Mouse (Mus musculus) heart, postnatal 10 days (tissue): ENCODE measurements around the gene Noct. TPM values are rescaled to one million over a fixed set of nuclear protein-coding genes. Genes with fewer than 3 reads are reported as not detected.
A peak's percentile ranks its signal among the peaks of the same experiment; 100 is the strongest.

Source experiments
- DNase-seq, 2 experiments: peaks; one replicate each; pipeline ENCODE4 v3.0.0; 2021
- intact Hi-C: fragments of 180-260 bp; cut with DNase I; formaldehyde crosslinking; loops from one replicate; pipeline ENCODE4 v1.15.1; 2025
- total RNA-seq, 2 experiments: library from RNA; stranded (reverse); gene quantifications; 2 replicates each; pipeline ENCODE4 v1.2.3; 2021

The Noct gene
- total RNA-seq, 2 experiments from 2014 or later: 28.9 to 75.4 TPM

DNA sequence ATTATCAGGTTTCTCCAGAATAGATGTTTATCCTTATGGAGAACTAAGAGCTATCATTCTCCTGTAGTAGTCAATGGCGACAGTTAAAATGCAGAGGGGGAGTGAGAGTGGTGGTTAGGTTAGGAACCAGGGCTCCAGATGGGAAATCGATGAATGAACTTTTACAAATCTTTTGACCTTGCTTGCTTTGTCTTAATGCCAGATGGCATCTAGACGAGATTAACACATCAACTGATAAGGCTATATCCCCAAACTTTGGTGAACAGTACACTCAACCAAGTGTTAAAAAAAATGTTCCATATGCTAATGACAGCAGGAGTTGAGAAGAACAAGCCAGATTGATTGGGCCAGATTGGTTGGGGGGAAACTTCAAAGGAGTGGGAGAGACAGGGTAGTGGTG is 5.0 kb downstream of the Noct start:
- no peak for DNase-seq
- intact Hi-C loops: no loop called here

GRCm38 (mm10) chr3:51230146-51230835 is 6.0 kb downstream of the Noct start:
- intact Hi-C loops: loop anchor here (5.0 kb wide), 1 partner anchor 177 kb away; the partner anchor contains the start of gene Ndufc1
- DNase-seq: no peak

DNA sequence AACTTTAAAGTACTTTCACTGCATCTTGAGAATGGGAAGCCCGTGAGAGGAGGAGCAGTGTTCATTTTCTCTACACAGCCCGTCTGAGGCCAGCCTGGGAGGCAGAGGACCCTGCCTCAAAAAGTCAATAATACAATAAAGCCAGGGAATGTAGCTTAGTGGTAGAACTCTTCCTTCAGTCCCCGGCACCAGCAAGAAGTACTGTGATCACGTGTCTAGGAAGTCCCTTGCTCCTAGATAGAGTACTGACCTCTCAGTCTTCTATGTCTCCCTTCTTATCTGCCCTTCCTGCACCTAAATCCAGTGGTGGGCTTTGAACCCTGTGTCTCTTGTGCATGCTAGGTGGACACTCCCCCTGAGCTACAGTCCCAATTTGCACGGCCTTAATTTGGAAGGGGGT is 6.6 kb downstream of the Noct start:
- DNase-seq: no peak
- intact Hi-C loops: loop anchor here (5.0 kb wide), 1 partner anchor 176 kb away; the partner anchor contains the start of gene Ndufc1

DNA sequence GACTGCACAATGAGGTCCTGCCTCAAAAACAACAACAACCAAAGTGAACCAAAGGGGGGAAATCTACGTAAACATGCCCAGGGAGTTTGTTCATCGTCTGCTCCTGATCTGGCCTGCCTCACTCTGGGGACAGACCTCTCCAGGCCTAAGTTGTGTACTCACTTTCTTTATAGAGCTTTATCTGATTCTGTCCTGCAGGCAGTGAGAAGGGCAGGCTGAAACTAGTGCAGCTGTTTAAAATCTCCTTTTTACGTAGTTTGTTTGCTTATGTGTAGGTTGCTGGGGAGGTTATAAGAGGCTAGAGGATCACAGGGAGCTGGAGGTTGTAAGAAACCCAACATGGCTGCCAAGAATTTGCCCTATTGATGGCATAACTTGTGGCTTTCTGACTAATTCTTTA is 7.3 kb downstream of the Noct start:
- DNase-seq: no peak
- intact Hi-C loops: loop anchor here (5.0 kb wide), 1 partner anchor 176 kb away; the partner anchor contains the start of gene Ndufc1

DNA sequence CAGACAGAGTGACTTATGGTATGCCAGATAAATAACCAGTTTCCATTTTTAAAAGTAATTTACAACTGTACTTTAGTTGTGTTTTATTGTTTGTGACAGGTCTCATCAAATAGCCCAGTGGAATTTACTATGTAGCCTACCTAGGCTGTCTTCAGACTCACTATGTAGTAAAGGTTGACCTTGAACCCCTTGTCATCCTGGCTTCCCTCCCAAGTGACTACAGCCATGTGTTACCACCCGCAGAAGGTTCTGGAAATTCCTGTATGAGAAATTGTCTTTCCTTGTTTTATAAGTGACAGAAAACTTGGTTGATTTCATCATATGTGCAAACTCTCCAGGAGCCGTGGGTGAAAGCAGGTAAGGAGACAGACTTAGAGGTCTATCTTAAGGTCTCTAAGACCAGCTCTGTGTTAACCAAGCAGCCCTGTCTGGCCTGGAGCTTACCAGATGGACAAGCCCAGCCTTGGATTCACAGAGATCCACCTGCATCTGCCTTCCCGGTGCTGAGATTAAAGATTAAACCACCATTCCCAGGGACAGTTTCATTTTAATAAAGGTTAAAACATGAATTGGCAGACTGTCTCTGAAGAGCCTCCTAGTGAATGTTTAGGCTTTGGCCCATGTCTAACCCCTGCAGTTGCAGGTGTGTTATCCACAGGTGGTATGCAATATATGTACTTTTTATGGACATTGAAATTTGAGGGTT is 8.1 kb downstream of the Noct start:
- DNase-seq: no peak
- intact Hi-C loops: loop anchor here (5.0 kb wide), 1 partner anchor 175 kb away; the partner anchor contains the start of gene Ndufc1

DNA sequence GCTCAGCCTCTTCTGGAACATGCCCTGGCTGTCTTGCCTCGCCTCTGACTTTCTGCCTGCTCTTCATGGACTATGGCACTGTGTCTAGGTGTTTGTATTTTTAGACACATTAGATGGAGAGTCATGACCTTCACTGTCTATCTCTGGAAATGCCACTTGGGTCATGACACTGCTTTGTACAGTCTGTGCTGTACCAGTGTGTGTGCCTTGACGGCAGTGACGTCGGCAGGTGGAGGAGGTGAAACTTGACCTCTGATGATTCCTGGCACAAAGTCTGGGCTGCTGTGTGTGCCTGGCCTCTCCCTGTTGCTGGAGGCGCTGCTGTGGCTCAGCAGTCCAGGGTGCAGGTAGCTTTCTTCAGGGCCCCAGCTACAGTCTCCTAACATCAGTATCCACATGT is 9.2 kb downstream of the Noct start:
- intact Hi-C loops: loop anchor here (5.0 kb wide), 1 partner anchor 174 kb away; the partner anchor contains the start of gene Ndufc1
- DNase-seq: peak; percentile 78 to 87

GRCm38 (mm10) chr3:51233918-51234751 is 9.9 kb downstream of the Noct start:
- intact Hi-C loops: loop anchor here (1.0 to 5.0 kb wide), 2 partner anchors 131 to 173 kb away; partner anchors contain the start of gene Ndufc1
- DNase-seq: peak; percentile 91 to 93

- DNase-seq: no peak
- intact Hi-C loops: loop anchor here (1.0 to 5.0 kb wide), 3 partner anchors 43 to 173 kb away; partner anchors contain the start of gene Ndufc1
Observed at GRCm38 (mm10) chr3:51234752-51235055, 10.5 kb downstream of the Noct start.

DNA sequence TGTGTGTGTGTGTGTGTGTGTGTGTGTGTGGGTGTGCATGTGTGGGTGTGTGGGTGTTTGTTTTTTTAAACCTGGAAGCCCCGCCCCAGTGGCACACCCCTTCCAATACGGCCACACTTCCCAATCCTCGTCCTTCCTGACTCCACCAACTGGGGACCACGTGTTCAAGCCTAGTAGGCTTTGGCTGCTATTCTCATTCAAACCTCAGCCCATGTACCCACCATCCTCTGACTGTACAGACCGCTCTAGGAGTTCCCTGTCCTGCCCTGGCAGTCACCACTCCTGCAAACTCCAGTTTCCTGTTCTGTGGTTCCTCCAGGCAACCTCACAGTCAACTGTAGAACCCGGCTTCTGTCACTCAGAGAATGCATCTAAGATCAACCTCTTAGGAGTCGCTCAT is 14.3 kb downstream of the Noct start:
- intact Hi-C loops: loop anchor here (5.0 kb wide), 1 partner anchor 39 kb away; no protein-coding TSS in a partner anchor
- DNase-seq: no peak

GRCm38 (mm10) chr3:51239541-51239940 is 15.3 kb downstream of the Noct start:
- intact Hi-C loops: loop anchor here (5.0 kb wide), 1 partner anchor 38 kb away; no protein-coding TSS in a partner anchor

GRCm38 (mm10) chr3:51247704-51248103 is 23.5 kb downstream of the Noct start:
- intact Hi-C loops: no loop called here
- DNase-seq: peak; percentile 62

More at GRCm38 (mm10) chr3:51239541-51239940, 15.3 kb downstream of the Noct start:
- DNase-seq: no peak

- intact Hi-C loops: no loop called here
- DNase-seq: no peak
Observed at GRCm38 (mm10) chr3:51248600-51248999, 24.4 kb downstream of the Noct start.

- no peak for DNase-seq
- intact Hi-C loops: no loop called here
Observed at GRCm38 (mm10) chr3:51249460-51249859, 25.2 kb downstream of the Noct start.

GRCm38 (mm10) chr3:51249866-51250265 is 25.6 kb downstream of the Noct start:
- intact Hi-C loops: no loop called here
- DNase-seq: no peak

GRCm38 (mm10) chr3:51251057-51251456 is 26.8 kb downstream of the Noct start:
- intact Hi-C loops: no loop called here
- DNase-seq: no peak

DNA sequence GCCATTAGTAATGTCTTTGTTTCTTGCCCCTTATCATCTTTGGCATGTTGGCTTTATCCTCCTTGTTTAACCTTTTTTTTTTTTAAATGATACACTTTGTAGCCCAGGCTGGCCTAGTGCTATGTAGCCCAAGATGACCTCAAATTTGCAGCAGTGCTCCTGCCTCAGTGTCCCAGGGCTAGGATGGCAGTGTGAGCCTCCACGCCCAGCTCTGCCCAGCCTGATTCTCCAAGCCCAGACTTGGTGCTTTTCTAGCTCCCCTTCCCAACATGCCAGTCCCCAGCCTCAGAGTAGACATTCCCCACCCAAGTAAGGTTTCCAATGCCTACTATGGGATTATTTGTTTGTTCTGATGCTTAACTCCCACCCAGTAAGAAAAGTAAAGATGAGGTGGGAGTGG is 28.0 kb downstream of the Noct start:
- intact Hi-C loops: no loop called here
- no peak for DNase-seq

DNA sequence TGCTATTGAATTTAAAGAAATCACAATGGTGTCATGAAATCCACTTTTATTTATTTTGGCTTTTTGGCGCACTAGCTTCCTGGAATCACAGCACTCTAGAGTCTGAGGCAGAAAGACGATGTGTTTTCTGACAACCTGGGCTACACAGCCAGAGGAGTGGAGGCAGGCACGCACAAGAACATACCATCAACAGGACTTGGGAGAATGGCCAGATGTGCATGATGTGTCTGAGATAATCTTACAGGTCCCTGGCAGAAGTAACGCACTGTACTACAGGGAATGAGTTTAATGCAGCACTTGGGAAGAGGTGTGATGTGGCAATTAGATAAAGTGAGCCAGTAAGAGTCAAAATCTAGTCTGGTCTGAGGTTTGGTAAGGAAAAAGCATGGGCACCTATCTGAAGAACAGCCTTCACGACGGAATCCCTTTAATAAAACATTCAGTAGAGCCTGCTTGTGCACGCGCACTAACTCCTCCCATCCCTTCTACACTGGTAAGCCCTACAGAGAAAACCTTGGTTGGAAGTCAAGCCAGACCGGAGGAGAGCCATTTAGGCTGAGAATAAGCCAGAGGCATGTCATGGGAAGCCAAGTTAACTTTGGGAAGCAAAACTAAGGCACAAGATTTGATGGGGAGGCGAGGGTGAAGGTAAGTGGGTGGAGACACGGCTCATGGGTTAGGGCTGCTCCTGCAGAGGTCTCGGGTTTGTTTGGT is 28.6 kb downstream of the Noct start:
- no peak for DNase-seq

DNA sequence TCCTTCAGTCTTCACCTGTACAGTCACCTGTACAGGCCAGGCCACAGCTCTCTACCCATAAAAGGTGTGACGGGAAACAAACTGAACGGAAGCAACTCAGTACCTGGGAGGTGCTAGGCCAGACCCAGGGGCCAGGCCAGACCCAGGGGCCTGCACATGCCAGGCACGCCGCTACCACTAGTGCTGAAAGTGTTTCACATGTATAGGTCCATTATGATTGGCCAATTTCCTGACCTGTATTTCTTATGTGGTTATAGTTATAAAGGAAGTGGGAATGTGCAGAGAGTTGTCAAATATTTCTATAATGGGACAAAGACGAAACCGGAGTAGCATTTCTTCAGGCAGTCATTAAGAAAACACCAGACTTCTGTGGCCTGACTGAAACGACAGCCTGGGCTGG is 30.5 kb downstream of the Noct start:
- DNase-seq: no peak
- intact Hi-C loops: no loop called here

More for the DNA sequence above, 28.6 kb downstream of the Noct start:
- intact Hi-C loops: no loop called here

- intact Hi-C loops: no loop called here
- peak; percentile 47 to 56 for DNase-seq
Observed at GRCm38 (mm10) chr3:51256450-51256849, 32.2 kb downstream of the Noct start.

DNA sequence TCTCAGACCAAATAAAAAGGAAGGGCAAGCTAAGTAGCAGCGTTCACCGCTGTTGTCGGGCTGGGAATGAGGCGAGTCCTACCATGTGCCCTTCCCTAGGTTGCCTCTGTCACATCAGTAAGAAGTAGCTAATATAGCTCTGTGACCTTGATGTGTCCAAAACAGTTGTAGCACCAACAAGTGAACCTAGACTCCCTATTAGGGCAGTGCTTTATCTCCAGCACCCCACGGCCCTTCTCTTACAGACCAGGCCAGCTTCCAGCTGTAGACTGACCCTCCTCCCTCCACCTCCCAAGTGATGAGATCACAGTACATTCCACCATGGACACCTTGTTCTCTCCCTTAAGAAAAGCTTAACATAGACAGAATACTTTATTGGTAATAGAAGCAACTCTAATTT is 33.8 kb downstream of the Noct start:
- intact Hi-C loops: no loop called here
- DNase-seq: peak in 1 of 2 experiments; percentile 57
